Mouse (Mus musculus): ENCODE measurements around the gene Apip.

GRCm38 (mm10) chr2:103070586-103070985, 2.9 kb upstream of the Apip start:
- TF ChIP-seq POLR2A (IDR thresholded peaks at IDR 0.05; ENCODE audit: low read depth, low read length) (no peak), CTCF (IDR thresholded peaks at IDR 0.05; ENCODE audit: extremely low read depth, insufficient read length, insufficient replicate concordance, low read depth, low read length) (no peak)

Data from small intestine, adult 2 months (tissue).